Mouse (Mus musculus) v-Abl transformed pro-B cells (cell line): ENCODE data around the gene Gadd45gip1.

ENCODE experiments used
- in situ Hi-C, 2 experiments: fragments of 400-800 bp; cut with MboI; formaldehyde crosslinking; loops; one replicate each; pipeline ENCODE4 v1.15.1; 2025; ENCODE audit not compliant: unreplicated experiment in 2 of 2

Gadd45gip1 gene

DNA sequence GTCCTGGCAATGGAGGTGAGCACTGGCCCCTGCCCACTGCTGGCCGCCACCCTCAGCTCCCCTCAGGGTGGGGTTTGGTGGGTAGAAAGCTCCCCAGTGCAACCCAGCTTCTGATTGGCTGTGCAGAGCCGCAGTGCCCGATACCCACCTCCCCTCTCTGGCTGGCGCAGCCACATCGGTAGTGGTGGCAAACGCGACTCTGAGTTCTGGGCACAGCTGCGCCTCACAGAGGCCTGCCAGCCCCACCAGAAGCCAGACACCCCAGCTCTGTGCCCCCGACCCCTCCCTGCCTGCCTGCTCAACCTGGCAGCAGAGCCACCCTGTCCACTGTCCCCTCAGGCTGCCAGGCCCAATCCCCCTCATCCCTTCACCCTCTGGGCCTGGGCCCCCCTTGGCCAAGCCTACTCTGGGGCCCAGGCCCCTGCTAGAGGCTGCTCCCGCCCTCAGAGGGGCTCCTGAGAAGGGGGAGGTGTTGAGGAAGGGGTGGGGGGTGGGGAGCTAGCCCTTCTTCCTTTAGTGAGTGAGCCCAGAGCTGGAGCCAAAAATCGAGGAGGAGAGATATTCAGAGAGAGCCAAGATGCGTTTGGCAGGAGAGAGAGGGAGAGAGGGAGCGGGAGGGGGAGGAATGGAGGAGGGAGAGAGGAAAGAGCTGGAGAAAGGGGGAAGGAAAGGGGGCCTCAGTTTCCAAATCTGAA lies 37.4 kb upstream of the Gadd45gip1 start:
- in situ Hi-C loops = loop anchor here in 1 of 2 experiments (5.0 kb wide), 1 partner anchor 42 kb away; no protein-coding TSS in a partner anchor

DNA sequence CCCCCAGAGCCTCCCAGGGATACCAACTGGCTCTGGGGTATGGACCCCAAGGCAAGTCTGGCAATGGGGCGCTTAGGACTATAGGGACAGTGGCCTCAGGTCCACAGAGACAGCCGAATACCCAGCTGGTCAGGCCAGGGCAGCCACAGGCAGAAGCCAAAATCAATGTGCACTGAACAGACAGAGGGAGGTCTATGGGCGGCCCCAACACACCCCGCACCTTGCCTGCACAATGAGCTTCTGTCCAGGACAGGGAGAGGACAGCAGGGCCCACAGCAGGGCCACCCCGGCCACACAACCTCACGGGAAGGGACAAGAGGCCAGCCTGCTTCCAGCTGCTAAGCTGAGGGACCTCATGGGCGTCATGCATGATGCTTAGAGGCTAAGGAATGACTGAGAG lies 36.8 kb upstream of the Gadd45gip1 start:
- in situ Hi-C loops = loop anchor here in 1 of 2 experiments (5.0 kb wide), 1 partner anchor 42 kb away; no protein-coding TSS in a partner anchor

DNA sequence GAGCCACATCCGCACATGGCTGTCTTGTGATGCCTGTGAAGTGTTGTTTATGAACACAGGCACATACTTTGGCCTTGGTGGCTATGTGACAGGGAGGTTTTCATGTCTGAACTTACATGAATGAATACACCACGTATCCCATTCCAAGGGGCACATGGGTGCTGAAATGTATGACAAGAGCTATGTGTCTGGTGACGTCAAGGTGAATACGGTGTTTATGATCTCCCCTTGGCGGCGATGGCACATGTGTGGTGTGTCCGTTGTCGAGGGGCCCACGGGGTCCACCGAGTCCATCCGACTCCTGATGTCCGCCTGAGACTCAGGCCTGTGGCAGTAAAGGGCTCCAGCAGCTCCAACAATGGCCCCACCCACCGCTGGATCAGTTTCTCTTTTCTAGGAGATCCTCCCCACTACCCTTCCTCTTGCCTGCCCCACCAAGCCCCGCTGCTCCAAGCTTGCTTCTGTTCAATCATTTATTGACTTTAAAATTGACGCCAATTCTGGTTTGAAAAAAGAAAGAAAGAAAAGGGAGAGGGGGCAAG lies 34.0 kb upstream of the Gadd45gip1 start:
- in situ Hi-C loops = loop anchor here in 1 of 2 experiments (5.0 kb wide), 1 partner anchor 80 kb away; no protein-coding TSS in a partner anchor

DNA sequence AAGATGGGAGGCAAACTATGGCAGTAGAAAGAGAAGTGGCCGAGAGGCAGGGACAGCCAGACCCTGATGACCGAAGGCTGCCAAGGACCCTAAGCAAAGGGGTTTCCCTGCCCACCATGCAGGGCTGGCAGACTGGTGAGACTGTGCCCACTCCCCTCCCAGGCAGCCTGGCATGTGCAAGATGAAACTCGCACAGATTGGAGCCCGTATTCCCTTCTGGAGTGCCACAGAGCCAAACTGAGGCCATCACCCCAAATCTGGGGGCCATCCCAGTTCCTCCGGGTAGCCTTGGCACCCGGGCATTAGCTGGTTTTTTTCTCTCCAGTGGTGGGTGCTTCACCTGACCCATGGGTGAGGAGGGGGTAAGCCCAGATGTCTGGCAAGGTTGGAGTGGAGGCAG lies 33.4 kb upstream of the Gadd45gip1 start:
- in situ Hi-C loops = loop anchor here in 1 of 2 experiments (5.0 kb wide), 1 partner anchor 81 kb away; no protein-coding TSS in a partner anchor

DNA sequence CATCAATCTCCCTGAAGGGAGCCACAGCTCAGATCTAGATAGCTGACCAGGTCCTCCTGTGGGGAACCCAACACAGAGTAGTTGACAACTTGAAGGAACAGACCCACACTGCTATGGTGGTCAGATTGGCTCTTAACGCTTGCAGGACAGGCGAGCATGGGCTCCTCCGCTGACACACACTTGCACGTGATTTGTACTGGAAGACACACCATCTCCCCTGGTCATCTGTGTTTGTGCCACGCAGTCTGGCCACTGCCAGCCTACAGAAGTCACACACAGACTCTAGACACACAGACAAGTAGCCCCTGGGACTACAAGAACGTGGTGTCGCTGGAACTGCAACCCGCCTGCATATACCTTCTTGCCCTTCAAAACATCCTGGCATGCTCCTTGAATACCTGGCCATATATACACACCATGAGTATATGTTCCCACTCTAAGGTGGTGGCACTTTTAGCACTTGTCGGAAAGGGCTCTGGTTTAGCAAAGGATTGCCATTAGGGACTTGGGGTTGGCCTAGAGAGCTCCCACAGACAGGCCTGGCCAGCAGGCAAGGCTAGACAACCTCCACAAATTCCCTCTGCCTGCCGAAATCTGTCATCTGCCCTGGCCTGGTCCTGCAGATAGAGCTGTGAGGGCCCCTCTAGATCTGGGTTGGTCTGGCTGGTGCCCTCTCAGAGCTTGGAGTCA lies 32.7 kb upstream of the Gadd45gip1 start:
- in situ Hi-C loops = loop anchor here in 1 of 2 experiments (5.0 kb wide), 1 partner anchor 81 kb away; no protein-coding TSS in a partner anchor

DNA sequence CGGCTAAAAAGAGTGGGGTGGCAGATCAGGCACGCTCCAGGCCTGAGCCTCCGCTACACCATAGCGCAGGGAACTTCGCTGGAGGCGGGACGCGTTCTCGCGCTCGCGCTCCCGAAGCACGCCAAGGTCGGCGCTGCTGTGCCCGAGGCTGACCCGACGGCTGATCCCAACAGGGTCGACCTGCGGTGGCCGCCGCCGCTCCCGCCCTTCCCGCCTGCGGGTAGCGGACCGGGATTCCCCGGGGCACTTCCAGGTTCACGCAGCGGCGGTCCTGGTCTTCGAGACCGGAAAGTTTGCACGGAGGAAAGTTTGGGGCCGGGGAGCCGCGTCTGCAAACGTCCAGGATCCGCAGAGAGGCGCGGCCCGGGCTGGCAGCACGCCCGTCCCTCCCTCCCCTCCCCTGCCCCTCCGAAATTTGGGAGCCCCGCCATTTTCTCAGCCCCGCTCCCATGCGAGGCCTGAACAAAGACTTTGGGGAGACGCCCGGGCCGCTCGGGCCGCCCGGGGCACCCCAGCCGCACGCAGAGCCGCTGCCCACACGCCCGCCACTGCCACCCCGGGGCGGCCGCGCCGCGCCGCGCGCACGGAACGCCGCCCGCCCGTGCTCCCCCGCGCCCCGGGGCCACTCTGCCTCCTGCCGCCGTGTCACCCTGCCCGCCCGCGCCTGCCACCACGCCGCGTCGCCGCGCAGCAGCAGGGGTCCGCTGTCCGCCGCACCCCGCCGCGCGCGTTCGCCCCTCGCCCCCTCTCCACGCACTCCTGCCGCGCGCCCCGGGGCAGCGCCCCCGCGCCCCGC lies 32.0 kb upstream of the Gadd45gip1 start:
- in situ Hi-C loops = loop anchor here in 1 of 2 experiments (5.0 kb wide), 1 partner anchor 82 kb away; no protein-coding TSS in a partner anchor

DNA sequence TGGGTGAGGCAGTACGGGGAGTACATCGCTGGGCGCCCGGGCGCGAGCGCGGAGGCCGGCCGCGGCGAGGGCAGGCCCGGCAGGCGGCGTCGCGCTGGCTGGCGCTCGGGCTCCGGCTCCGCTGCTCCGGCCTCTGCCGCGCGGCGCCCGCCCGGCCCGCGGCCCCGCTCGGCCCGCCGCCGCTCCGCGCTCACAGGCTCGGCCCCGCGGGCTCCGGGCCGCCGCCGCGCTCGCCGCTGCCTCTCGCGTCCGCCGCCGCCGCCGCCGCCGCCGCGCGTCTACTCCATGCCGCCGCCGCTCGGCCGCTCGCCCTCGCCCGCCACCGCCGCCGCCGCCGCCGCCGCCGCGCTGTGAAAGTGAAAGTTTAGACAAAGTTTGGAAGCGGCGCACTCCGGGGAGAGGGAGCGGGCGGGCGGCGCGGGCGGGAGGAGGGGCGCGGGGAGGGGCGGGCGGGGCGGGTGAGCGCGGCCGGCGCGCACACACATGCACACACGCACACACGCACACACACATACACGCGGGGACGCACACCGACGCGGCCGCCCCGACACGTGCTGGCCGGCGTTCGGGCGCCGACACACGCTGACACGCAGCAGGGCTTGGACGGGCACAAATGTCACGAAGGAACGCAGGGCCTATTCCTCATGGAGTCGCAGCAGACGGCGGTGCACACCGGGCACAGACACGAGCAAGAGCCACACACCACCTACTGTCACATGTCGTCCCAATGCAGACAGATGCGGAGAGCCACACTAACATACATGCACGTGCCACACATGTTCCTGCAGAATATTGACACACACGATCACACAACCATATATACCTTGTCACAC lies 31.1 kb upstream of the Gadd45gip1 start, which contains the start of gene Nfix:
Nfix (minus strand) TSS at position 346 of the 833 bp plus-strand sequence.
- in situ Hi-C loops = loop anchor here (5.0 to 25.0 kb wide), 3 partner anchors 83 to 513 kb away; no protein-coding TSS in a partner anchor

DNA sequence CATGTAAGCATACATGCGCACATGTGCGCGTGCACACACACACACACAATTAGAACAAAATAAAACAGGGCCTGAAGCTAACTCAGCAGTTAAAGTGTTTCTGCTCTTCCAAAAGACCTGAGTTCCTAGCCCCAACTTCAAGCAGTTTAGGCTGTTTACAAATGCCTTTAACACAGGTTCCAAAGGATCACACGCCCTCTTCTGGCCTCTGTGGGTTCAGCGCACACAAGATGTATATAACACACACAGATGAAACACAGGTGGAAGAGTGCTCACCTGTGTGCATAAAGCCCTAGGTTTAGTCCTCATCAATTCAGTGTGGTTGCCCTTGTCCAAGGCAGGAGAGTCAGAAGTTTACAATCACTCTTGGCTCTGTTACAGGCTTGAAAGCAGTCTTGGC lies 25.3 kb upstream of the Gadd45gip1 start:
- in situ Hi-C loops = loop anchor here (25.0 kb wide), 2 partner anchors 444 to 519 kb away; no protein-coding TSS in a partner anchor

DNA sequence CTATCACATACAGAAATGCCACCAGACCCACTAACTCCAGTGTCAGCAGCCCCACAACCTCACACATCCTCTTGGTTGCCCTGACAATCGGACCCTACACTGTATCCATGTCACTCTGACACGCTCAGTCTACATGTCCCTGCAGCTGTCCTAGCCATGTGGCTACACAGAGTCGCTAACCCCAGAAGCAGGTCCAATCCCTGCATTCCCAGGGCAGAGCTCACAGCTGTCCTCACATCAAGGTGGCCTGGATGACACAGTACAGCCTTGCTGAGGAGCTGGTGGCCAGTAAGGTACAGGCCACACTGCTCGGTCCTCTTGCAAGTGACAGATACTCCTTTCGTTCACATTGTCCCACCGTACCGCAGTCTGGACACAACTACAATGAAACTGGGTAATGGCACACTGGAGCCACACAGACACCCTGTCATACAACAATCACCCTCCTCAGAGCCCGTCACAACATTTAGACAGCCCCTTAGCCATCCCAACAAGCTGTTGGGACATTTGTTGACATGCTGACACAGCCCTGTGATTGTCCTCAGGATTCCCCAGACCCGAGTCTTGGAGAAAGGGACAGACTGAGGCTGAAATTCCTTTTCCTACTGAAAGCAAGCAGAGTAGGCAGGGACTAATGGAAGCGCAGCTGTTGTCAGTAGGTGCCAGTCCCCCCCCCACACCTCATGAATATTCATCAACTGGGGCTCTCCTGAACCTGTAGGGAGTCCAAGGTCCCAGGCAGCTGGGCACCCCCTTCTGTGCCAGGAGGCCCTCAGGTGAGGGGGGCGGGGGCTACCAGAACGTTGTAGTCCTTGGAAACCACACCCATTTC lies 22.0 kb upstream of the Gadd45gip1 start:
- in situ Hi-C loops = loop anchor here (25.0 kb wide), 2 partner anchors 447 to 522 kb away; no protein-coding TSS in a partner anchor

DNA sequence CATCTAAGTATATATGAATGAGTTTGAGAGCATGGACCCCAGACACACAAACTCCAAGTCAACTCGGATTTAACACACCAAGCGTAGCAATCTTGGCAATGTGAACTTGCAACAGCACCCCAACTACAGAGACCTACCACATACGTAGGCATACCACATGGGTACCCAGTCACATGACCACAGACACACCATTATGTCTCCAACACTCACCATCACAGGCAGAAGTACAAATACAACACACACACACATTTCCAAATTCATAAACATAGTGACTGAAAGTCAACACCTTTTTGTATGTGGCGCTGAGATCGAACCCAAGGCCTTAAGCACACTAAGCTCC lies 21.4 kb upstream of the Gadd45gip1 start:
- in situ Hi-C loops = loop anchor here (5.0 to 25.0 kb wide), 6 partner anchors 73 to 523 kb away; no protein-coding TSS in a partner anchor

DNA sequence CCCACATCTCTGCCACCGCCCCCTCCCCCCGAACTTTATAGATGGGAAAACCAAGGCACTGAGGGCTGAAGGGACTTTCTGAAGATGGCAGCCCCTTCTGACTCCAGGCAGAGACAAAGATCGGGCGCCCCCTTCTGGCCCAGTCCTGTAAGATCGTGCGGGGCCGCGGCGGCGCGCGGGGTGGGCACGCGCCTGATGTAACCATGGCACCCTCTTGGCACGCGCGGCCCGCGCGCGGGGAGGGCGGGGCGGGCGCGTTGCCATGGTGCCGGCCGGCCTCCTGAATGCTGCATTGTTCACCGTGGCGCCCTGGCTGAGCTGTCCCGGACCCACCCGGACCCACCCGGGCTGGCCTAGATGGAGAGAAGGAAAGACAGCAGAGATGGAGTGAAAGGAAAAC lies 20.4 kb upstream of the Gadd45gip1 start:
- in situ Hi-C loops = loop anchor here (5.0 to 25.0 kb wide), 6 partner anchors 74 to 524 kb away; no protein-coding TSS in a partner anchor

DNA sequence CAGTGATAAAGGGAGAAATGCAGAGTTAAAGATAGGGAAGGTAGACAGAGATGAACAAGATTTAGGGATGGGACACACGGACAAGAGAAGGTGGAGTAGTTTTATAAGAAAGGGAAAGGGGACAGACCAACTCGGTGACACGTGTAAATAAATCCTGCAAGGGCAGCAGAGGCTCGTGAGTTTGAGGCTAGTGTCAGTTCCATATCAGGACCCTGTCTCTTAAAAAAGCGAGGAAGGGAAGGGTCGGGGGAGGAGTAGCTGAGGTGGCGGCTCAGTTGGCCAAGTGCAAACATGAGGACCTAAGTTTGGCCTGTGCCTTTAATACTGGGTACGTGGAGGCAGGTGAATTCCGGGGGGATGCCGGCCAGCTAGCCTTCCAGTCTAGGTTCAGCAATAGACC lies 20.0 kb upstream of the Gadd45gip1 start:
- in situ Hi-C loops = loop anchor here (5.0 to 25.0 kb wide), 6 partner anchors 74 to 524 kb away; no protein-coding TSS in a partner anchor

DNA sequence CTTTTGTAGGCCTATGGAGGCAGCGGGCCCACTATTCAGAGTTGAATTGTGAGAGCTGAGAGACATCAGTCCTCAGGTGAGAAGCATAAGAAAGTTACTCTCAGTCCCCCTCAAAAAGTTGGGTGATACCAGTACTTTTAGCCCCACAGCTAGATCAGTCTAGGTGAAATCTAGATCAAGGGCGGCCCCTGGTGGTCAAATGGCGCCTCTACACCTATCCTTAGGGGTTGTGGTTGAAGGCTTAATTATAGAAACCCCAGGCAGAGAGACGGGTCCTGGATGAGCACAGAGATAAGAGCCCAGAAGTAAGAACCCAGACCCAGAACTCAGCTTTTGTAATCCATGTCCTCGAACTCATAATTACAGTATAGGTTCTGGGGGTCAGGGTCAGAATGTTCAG lies 18.3 kb upstream of the Gadd45gip1 start:
- in situ Hi-C loops = loop anchor here (5.0 to 25.0 kb wide), 6 partner anchors 76 to 526 kb away; no protein-coding TSS in a partner anchor

DNA sequence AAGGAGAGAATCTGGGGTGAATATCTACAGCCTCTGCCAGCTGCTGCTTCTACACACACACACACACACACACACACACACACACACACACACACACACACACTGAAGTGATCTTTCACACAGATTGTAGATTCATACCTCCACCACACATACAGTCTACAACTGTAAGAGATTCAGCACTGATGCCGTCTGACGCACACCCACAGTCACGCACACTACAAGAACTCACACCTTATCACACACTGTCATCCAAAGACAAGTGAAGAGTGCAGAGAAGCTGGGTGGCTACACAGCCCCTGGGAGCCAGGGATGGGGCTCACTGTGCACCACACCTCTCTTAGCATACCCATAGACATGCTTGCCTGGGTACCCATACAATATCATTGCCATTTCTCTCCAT lies 17.5 kb upstream of the Gadd45gip1 start:
- in situ Hi-C loops = loop anchor here (5.0 to 25.0 kb wide), 6 partner anchors 77 to 527 kb away; no protein-coding TSS in a partner anchor

DNA sequence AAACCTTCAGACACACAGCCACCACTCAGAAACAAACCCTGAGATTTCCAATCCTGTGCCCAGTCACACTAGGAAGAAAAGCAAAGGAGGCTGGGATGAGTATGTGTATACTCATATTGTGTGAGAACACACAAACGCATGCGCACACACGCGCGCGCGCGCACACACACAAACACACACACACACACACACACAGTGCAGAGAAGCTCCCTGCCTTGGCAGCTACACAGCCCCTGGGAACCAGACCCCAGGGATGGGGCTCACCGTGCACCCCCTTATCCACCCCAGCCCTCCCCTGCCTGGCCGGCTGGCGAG lies 17.1 kb upstream of the Gadd45gip1 start:
- in situ Hi-C loops = loop anchor here (5.0 to 25.0 kb wide), 6 partner anchors 77 to 527 kb away; no protein-coding TSS in a partner anchor

DNA sequence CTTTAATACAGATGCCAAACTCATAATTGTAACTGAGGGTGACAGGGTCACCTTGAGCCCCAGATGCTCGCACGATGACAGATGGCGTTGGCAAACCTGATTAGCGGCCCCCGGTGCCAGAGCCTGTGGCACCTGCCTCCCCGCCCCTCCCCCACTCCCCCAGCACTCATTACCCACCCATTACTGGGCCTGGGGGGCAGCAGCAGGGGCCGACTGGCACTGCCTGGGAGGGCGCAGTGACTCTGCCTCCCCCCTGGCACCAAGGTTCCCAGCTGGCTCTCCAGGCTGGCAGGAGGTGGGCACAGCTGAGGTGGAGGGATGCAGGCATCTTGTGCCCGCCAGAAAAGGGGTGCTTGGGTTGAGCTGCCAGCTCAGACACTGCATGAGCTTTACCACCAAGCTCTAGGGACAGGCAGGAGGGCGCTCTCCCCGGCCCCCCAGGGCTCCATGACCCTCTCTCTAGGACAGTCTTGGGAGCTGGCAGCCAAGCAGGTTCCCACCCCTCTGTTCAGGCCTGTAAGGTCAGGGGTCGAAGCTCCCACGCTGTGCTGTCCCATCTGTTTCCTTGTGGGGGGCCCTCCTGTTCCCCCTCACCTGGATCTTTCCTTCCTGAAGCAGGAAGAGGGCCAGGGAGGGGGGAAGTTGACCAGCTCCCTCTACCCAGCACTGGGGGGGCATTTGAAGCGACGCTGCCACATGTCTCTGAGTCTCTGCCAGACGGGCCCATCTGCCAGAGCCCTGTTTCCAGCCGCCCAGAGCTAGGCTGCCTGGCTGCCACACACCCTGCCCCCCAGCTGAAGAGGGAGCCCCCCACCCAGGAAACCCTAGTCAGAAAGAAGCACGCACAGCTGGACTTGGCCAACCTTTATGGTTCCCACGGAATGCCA lies 16.5 kb upstream of the Gadd45gip1 start:
- in situ Hi-C loops = loop anchor here (5.0 to 25.0 kb wide), 6 partner anchors 77 to 527 kb away; no protein-coding TSS in a partner anchor

DNA sequence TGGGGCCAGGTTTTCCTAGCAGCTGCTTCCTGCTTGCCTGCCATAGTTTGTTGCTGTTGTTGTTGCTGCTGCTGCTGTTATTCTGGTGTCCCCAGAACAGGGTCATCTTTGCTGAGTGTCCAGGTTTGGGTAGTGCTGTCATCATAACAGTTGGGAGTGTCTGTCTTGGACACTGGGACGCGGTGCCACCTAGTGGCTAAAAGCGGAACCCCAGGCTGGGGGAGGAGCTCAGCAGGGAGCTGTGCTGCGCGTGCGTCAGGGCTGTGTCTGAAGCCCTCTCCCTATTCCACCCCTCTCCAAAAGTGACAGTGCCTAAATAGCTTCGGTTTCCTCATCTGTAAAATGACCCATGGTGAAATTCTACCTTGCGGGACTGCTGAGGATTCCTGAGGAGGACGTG lies 15.8 kb upstream of the Gadd45gip1 start:
- in situ Hi-C loops = loop anchor here (25.0 kb wide), 2 partner anchors 453 to 528 kb away; no protein-coding TSS in a partner anchor
